Mouse (Mus musculus): ENCODE results near the gene Shc1. TPM values are rescaled to one million over a fixed set of nuclear protein-coding genes. Genes with fewer than 3 reads are reported as not detected.

The Shc1 gene
- polyA plus RNA-seq, 1 experiment from 2014 or later, result 103 TPM

GRCm38 (mm10) chr3:89472280-89472679 is 54.0 kb downstream of the Shc1 start:
- no peak overlapping the region for H3K9ac ChIP-seq (ENCODE audit: low read length)
- no peaks in the 10 kb centered on the region for H3K27me3 ChIP-seq (ENCODE audit: control insufficient read depth, insufficient read depth, low read length)
- WGBS, result 75% methylated on average over 7 of the region's 7 CpGs
- no peak overlapping the region for H3K4me3 ChIP-seq (replicated peaks; ENCODE audit: low read length)
- no peaks in the 10 kb centered on the region for H3K4me1 ChIP-seq (ENCODE audit: control insufficient read depth, insufficient read depth, low read length)
- no peak overlapping the region for H3K27ac ChIP-seq (ENCODE audit: low read length)
- no peak overlapping the region for H3K4me2 ChIP-seq (ENCODE audit: low read depth, low read length)
- no peaks in the 10 kb centered on the region for H3K9me3 ChIP-seq (replicated peaks; ENCODE audit: control insufficient read depth, low read length)
- ATAC-seq (ENCODE audit: insufficient read depth, low FRiP score), result no peak
- H3K36me3 ChIP-seq (ENCODE audit: control insufficient read depth, insufficient read depth, low read length), result no peaks in the 10 kb centered on the region

- no peak for ATAC-seq (ENCODE audit: insufficient read depth, low FRiP score)
- whole genome bisulfite sequencing, result 70% methylated on average over 6 of the region's 6 CpGs
Observed at GRCm38 (mm10) chr3:89473838-89474237, 55.6 kb downstream of the Shc1 start.

GRCm38 (mm10) chr3:89479055-89479454 is 60.8 kb downstream of the Shc1 start:
- ATAC-seq (ENCODE audit: insufficient read depth, low FRiP score), result no peak
- no peak overlapping the region for H3K9ac ChIP-seq (ENCODE audit: low read length)
- no peak overlapping the region for H3K27ac ChIP-seq (ENCODE audit: low read length)
- H3K4me2 ChIP-seq (ENCODE audit: low read depth, low read length), result no peak overlapping the region
- peaks cover 3% of the 10 kb centered on the region; the same call in 1 of the 2 replicates for H3K4me1 ChIP-seq (ENCODE audit: control insufficient read depth, insufficient read depth, low read length)
- H3K4me3 ChIP-seq (replicated peaks; ENCODE audit: low read length), result no peak overlapping the region
- H3K27me3 ChIP-seq (ENCODE audit: control insufficient read depth, insufficient read depth, low read length), result no peaks in the 10 kb centered on the region
- no peaks in the 10 kb centered on the region for H3K36me3 ChIP-seq (ENCODE audit: control insufficient read depth, insufficient read depth, low read length)
- WGBS, result 75% methylated on average over 6 of the region's 6 CpGs
- H3K9me3 ChIP-seq (replicated peaks; ENCODE audit: control insufficient read depth, low read length), result no peaks in the 10 kb centered on the region

More at GRCm38 (mm10) chr3:89473838-89474237, 55.6 kb downstream of the Shc1 start:
- peaks cover 3% of the 10 kb centered on the region; the same call in 1 of the 2 replicates for H3K4me1 ChIP-seq (ENCODE audit: control insufficient read depth, insufficient read depth, low read length)
- no peaks in the 10 kb centered on the region for H3K9me3 ChIP-seq (replicated peaks; ENCODE audit: control insufficient read depth, low read length)
- H3K27me3 ChIP-seq (ENCODE audit: control insufficient read depth, insufficient read depth, low read length), result no peaks in the 10 kb centered on the region
- no peak overlapping the region for H3K27ac ChIP-seq (ENCODE audit: low read length)
- no peaks in the 10 kb centered on the region for H3K36me3 ChIP-seq (ENCODE audit: control insufficient read depth, insufficient read depth, low read length)
- H3K9ac ChIP-seq (ENCODE audit: low read length), result no peak overlapping the region
- H3K4me2 ChIP-seq (ENCODE audit: low read depth, low read length), result no peak overlapping the region
- H3K4me3 ChIP-seq (replicated peaks; ENCODE audit: low read length), result no peak overlapping the region

Other genes with a start within 250 kb of the Shc1 start
- gene Scamp3, start 241.0 kb upstream of the Shc1 start, polyA plus RNA-seq (2015; fragmentation: Nextera tagmentation; extraction: Ambion mirVana), result 104 and 113 TPM in 2 replicates
- 22.0 and 23.9 TPM in 2 replicates for gene Fam189b, start 235.3 kb upstream of the Shc1 start, polyA plus RNA-seq (2015; fragmentation: Nextera tagmentation; extraction: Ambion mirVana)
- 55.4 and 63.9 TPM in 2 replicates for gene Gba, start 215.5 kb upstream of the Shc1 start, polyA plus RNA-seq (2015; fragmentation: Nextera tagmentation; extraction: Ambion mirVana)
- 38.8 and 45.2 TPM in 2 replicates for gene Thbs3, start 203.3 kb upstream of the Shc1 start, polyA plus RNA-seq (2015; fragmentation: Nextera tagmentation; extraction: Ambion mirVana)
- gene Mtx1, start 191.4 kb upstream of the Shc1 start, polyA plus RNA-seq (2015; fragmentation: Nextera tagmentation; extraction: Ambion mirVana), result 172 and 177 TPM in 2 replicates
- 112 and 164 TPM in 2 replicates for gene Muc1, start 189.4 kb upstream of the Shc1 start, polyA plus RNA-seq (2015; fragmentation: Nextera tagmentation; extraction: Ambion mirVana)
- 318 and 325 TPM in 2 replicates for gene Krtcap2, start 172.5 kb upstream of the Shc1 start, polyA plus RNA-seq (2015; fragmentation: Nextera tagmentation; extraction: Ambion mirVana)
- 4.4 and 4.8 TPM in 2 replicates for gene Trim46, start 172.1 kb upstream of the Shc1 start, polyA plus RNA-seq (2015; fragmentation: Nextera tagmentation; extraction: Ambion mirVana)
- 119 and 131 TPM in 2 replicates for gene Dpm3, start 159.1 kb upstream of the Shc1 start, polyA plus RNA-seq (2015; fragmentation: Nextera tagmentation; extraction: Ambion mirVana)
- 81.7 and 83.1 TPM in 2 replicates for gene Slc50a1, start 147.9 kb upstream of the Shc1 start, polyA plus RNA-seq (2015; fragmentation: Nextera tagmentation; extraction: Ambion mirVana)
- 41.5 and 44.7 TPM in 2 replicates for gene Efna1, start 137.3 kb upstream of the Shc1 start, polyA plus RNA-seq (2015; fragmentation: Nextera tagmentation; extraction: Ambion mirVana)
- 13.0 and 16.0 TPM in 2 replicates for gene Efna3, start 95.5 kb upstream of the Shc1 start, polyA plus RNA-seq (2015; fragmentation: Nextera tagmentation; extraction: Ambion mirVana)
- 15.0 and 15.5 TPM in 2 replicates for gene Efna4, start 80.4 kb upstream of the Shc1 start, polyA plus RNA-seq (2015; fragmentation: Nextera tagmentation; extraction: Ambion mirVana)
- gene Adam15, start 68.4 kb upstream of the Shc1 start, polyA plus RNA-seq (2015; fragmentation: Nextera tagmentation; extraction: Ambion mirVana), result 61.1 and 69.5 TPM in 2 replicates
- gene Dcst2, start 56.5 kb upstream of the Shc1 start, polyA plus RNA-seq (2015; fragmentation: Nextera tagmentation; extraction: Ambion mirVana), result 0.45 and 0.49 TPM in 2 replicates
- 0.70 and 0.89 TPM in 2 replicates for gene Dcst1, start 53.2 kb upstream of the Shc1 start, polyA plus RNA-seq (2015; fragmentation: Nextera tagmentation; extraction: Ambion mirVana)
- gene Zbtb7b, start 23.7 kb upstream of the Shc1 start, polyA plus RNA-seq (2015; fragmentation: Nextera tagmentation; extraction: Ambion mirVana), result 8.0 and 9.2 TPM in 2 replicates
- gene Lenep, start 15.7 kb upstream of the Shc1 start, polyA plus RNA-seq (2015; fragmentation: Nextera tagmentation; extraction: Ambion mirVana), result not detected in 2 replicates
- 27.5 and 28.6 TPM in 2 replicates for gene Flad1, start 6.6 kb upstream of the Shc1 start, polyA plus RNA-seq (2015; fragmentation: Nextera tagmentation; extraction: Ambion mirVana)
- 322 and 323 TPM in 2 replicates for gene Cks1b, start 60 bp upstream of the Shc1 start, polyA plus RNA-seq (2015; fragmentation: Nextera tagmentation; extraction: Ambion mirVana)
- 21.1 and 23.4 TPM in 2 replicates for gene Pygo2, start 11.8 kb downstream of the Shc1 start, polyA plus RNA-seq (2015; fragmentation: Nextera tagmentation; extraction: Ambion mirVana)
- 41.8 and 51.2 TPM in 2 replicates for gene Pbxip1, start 18.3 kb downstream of the Shc1 start, polyA plus RNA-seq (2015; fragmentation: Nextera tagmentation; extraction: Ambion mirVana)
- 56.0 and 64.9 TPM in 2 replicates for gene Pmvk, start 36.1 kb downstream of the Shc1 start, polyA plus RNA-seq (2015; fragmentation: Nextera tagmentation; extraction: Ambion mirVana)
- gene Kcnn3, start 101.7 kb downstream of the Shc1 start, polyA plus RNA-seq (2015; fragmentation: Nextera tagmentation; extraction: Ambion mirVana), result 4.9 and 5.9 TPM in 2 replicates

All from stomach, embryonic 16.5 days (tissue).